ENCODE assay signal across 22 mouse cellular contexts in genomic region chr2:132005445-132005844, GRCm38 (mm10). TPM values are rescaled to one million over a fixed set of nuclear protein-coding genes. Genes with fewer than 3 reads are reported as not detected.
DNase-seq lines count a peak whose midpoint lies in the region; ATAC-seq lines count a peak whose summit lies in the region.
"Had no signal": no experiment of that assay in that cellular context is flagged by ENCODE, and none has a peak within 500 bp of the region (broad histone marks: within the 10 kb centered on the region; RNA-seq: fewer than 3 reads in every experiment).

No protein-coding gene starts in this region.

- no peak overlapping the region for H3K4me3 ChIP-seq in midbrain, embryonic 11.5 days (ENCODE audit: low read depth, low read length)
- H3K4me3 ChIP-seq in midbrain, embryonic 15.5 days: no peak overlapping the region
- H3K4me3 ChIP-seq in embryonic facial prominence, embryonic 15.5 days (replicated peaks): no peak overlapping the region
- H3K4me3 ChIP-seq in hindbrain, embryonic 10.5 days: no peak overlapping the region
- H3K4me3 ChIP-seq: forebrain, embryonic 13.5 days; heart, embryonic 10.5 days; hindbrain, embryonic 15.5 days; intestine, embryonic 15.5 days; liver, embryonic 12.5 days; megakaryocyte, embryonic 14.5 days; neural tube, embryonic 15.5 days had no signal

- no peak overlapping the region for H3K4me2 ChIP-seq in midbrain, embryonic 11.5 days
- no peak overlapping the region for H3K4me2 ChIP-seq in midbrain, embryonic 15.5 days
- H3K4me2 ChIP-seq in embryonic facial prominence, embryonic 15.5 days (replicated peaks): no peak overlapping the region
- H3K4me2 ChIP-seq: forebrain, embryonic 13.5 days; hindbrain, embryonic 15.5 days; intestine, embryonic 15.5 days; liver, embryonic 12.5 days; lung, embryonic 14.5 days; neural tube, embryonic 15.5 days had no signal

- WGBS in midbrain, embryonic 11.5 days: 90% methylated on average over 4 of the region's 4 CpGs
- 91% methylated on average over 4 of the region's 4 CpGs for WGBS in midbrain, embryonic 15.5 days
- 55% methylated on average over 4 of the region's 4 CpGs for WGBS in embryonic facial prominence, embryonic 15.5 days
- 86% methylated on average over 4 of the region's 4 CpGs for WGBS in hindbrain, embryonic 10.5 days

- intact Hi-C loops in heart, postnatal 10 days (cut with DNase I): no loop called here

- H3K36me3 ChIP-seq in midbrain, embryonic 11.5 days (ENCODE audit: control insufficient read depth, insufficient read depth, low read length): peaks cover 16% of the 10 kb centered on the region
- peaks cover 23% of the 10 kb centered on the region; the same call in 1 of the 2 replicates for H3K36me3 ChIP-seq in midbrain, embryonic 15.5 days (replicated peaks)
- H3K36me3 ChIP-seq in embryonic facial prominence, embryonic 15.5 days: no peaks in the 10 kb centered on the region
- H3K36me3 ChIP-seq in hindbrain, embryonic 10.5 days: peaks cover 92% of the 10 kb centered on the region
- H3K36me3 ChIP-seq: heart, embryonic 10.5 days; liver, embryonic 12.5 days had no signal

- no peak for ATAC-seq in midbrain, embryonic 11.5 days (ENCODE audit: low FRiP score)
- ATAC-seq in midbrain, embryonic 15.5 days (replicated peaks): no peak
- ATAC-seq in embryonic facial prominence, embryonic 15.5 days (ENCODE audit: insufficient number of reproducible peaks, low FRiP score, low TSS enrichment, low read depth): no peak
- ATAC-seq: forebrain, embryonic 13.5 days; intestine, embryonic 15.5 days; liver, embryonic 12.5 days; midbrain, embryonic 16.5 days had no signal

- peak; percentile 42 to 59 for DNase-seq in heart, adult 18-20 months
- DNase-seq in heart, postnatal 10 days: no peak
- DNase-seq in midbrain, embryonic 11.5 days (ENCODE audit: low spot score, missing footprints): peak; percentile 59
- DNase-seq in urinary bladder, postnatal 10 days (ENCODE audit: low spot score): no peak
- DNase-seq in hindbrain, embryonic 10.5 days (ENCODE audit: low spot score): no peak
- DNase-seq: adrenal gland, postnatal 14 days; cerebellum, adult 11-12 months; cerebellum, postnatal 14 days; embryo, embryonic 11 days; heart, postnatal 36 days; kidney, adult 9 months; lung, embryonic 14.5 days had no signal

- no peak overlapping the region for H3K9ac ChIP-seq in midbrain, embryonic 11.5 days (ENCODE audit: low read length)
- no peak overlapping the region for H3K9ac ChIP-seq in midbrain, embryonic 15.5 days
- H3K9ac ChIP-seq in embryonic facial prominence, embryonic 15.5 days: no peak overlapping the region
- H3K9ac ChIP-seq: forebrain, embryonic 13.5 days; hindbrain, embryonic 15.5 days; intestine, embryonic 15.5 days; liver, embryonic 12.5 days; lung, embryonic 14.5 days; neural tube, embryonic 15.5 days had no signal

- H3K4me1 ChIP-seq in midbrain, embryonic 11.5 days (ENCODE audit: control insufficient read depth, insufficient read depth, low read length): no peaks in the 10 kb centered on the region
- H3K4me1 ChIP-seq in midbrain, embryonic 15.5 days: no peaks in the 10 kb centered on the region
- H3K4me1 ChIP-seq in embryonic facial prominence, embryonic 15.5 days: peaks cover 34% of the 10 kb centered on the region
- peaks cover 8% of the 10 kb centered on the region for H3K4me1 ChIP-seq in hindbrain, embryonic 10.5 days (replicated peaks)
- H3K4me1 ChIP-seq: forebrain, embryonic 13.5 days; hindbrain, embryonic 15.5 days; neural tube, embryonic 15.5 days had no signal

- no peaks in the 10 kb centered on the region for H3K27me3 ChIP-seq in midbrain, embryonic 11.5 days (ENCODE audit: control insufficient read depth, insufficient read depth, low read length)
- no peaks in the 10 kb centered on the region for H3K27me3 ChIP-seq in midbrain, embryonic 15.5 days (replicated peaks)
- H3K27me3 ChIP-seq in embryonic facial prominence, embryonic 15.5 days: no peaks in the 10 kb centered on the region
- H3K27me3 ChIP-seq in hindbrain, embryonic 10.5 days (ENCODE audit: insufficient read depth, poor library complexity, severe bottlenecking): no peaks in the 10 kb centered on the region
- H3K27me3 ChIP-seq: forebrain, embryonic 13.5 days; hindbrain, embryonic 15.5 days; intestine, embryonic 15.5 days; liver, embryonic 12.5 days; neural tube, embryonic 15.5 days had no signal

- no peak overlapping the region for H3K27ac ChIP-seq in midbrain, embryonic 11.5 days (ENCODE audit: low read depth, low read length)
- no peak overlapping the region for H3K27ac ChIP-seq in midbrain, embryonic 15.5 days
- H3K27ac ChIP-seq in embryonic facial prominence, embryonic 15.5 days (replicated peaks): peak overlapping the region; percentile 81
- no peak overlapping the region for H3K27ac ChIP-seq in hindbrain, embryonic 10.5 days
- H3K27ac ChIP-seq: forebrain, embryonic 13.5 days; hindbrain, embryonic 15.5 days; intestine, embryonic 15.5 days; liver, embryonic 12.5 days had no signal

- H3K9me3 ChIP-seq in midbrain, embryonic 11.5 days (ENCODE audit: control insufficient read depth, low read length): no peaks in the 10 kb centered on the region
- no peaks in the 10 kb centered on the region for H3K9me3 ChIP-seq in midbrain, embryonic 15.5 days
- no peaks in the 10 kb centered on the region for H3K9me3 ChIP-seq in embryonic facial prominence, embryonic 15.5 days (replicated peaks)
- no peaks in the 10 kb centered on the region for H3K9me3 ChIP-seq in hindbrain, embryonic 10.5 days
- H3K9me3 ChIP-seq: forebrain, embryonic 13.5 days; heart, embryonic 10.5 days; hindbrain, embryonic 15.5 days; intestine, embryonic 15.5 days; liver, embryonic 12.5 days; megakaryocyte, embryonic 14.5 days; neural tube, embryonic 15.5 days had no signal

RNA-seq across cellular contexts. Expression of gene Rassf2, which starts 24.6 kb away (rescaled TPM):
- total RNA-seq in heart, adult 18-20 months (2021): 10 to 100 TPM in 1 of 2 experiments, 1 to 10 TPM in 1; 7.7 to 11.7 TPM
- total RNA-seq in heart, postnatal 10 days (2021): 10 to 100 TPM; 16.2 TPM
- polyA plus RNA-seq in midbrain, embryonic 11.5 days (2014; fragmentation: Nextera tagmentation; extraction: Ambion mirVana): 32.3 and 33.2 TPM in 2 replicates
- 27.7 and 29.4 TPM in 2 replicates for polyA plus RNA-seq in midbrain, embryonic 15.5 days (2015; fragmentation: Nextera tagmentation; extraction: Ambion mirVana)
- 14.8 and 17.0 TPM in 2 replicates for polyA plus RNA-seq in embryonic facial prominence, embryonic 15.5 days (2015; fragmentation: Nextera tagmentation; extraction: Ambion mirVana)
- 28.6 and 33.5 TPM in 2 replicates for polyA plus RNA-seq in hindbrain, embryonic 10.5 days (2016; fragmentation: Nextera tagmentation; extraction: Ambion mirVana)

RNA-seq across cellular contexts. Expression of gene Prnd, which starts 54.8 kb away (rescaled TPM):
- total RNA-seq in heart, adult 18-20 months (2021): 1 to 10 TPM in 1 of 2 experiments, not detected in 1; 1.7 TPM
- 10 to 100 TPM; 16.1 to 26.7 TPM for total RNA-seq in heart, postnatal 10 days (2021)
- 5.3 and 6.9 TPM in 2 replicates for polyA plus RNA-seq in midbrain, embryonic 11.5 days (2014; fragmentation: Nextera tagmentation; extraction: Ambion mirVana)
- polyA plus RNA-seq in midbrain, embryonic 15.5 days (2015; fragmentation: Nextera tagmentation; extraction: Ambion mirVana): 10.3 and 12.6 TPM in 2 replicates
- 48.0 and 50.5 TPM in 2 replicates for polyA plus RNA-seq in embryonic facial prominence, embryonic 15.5 days (2015; fragmentation: Nextera tagmentation; extraction: Ambion mirVana)
- polyA plus RNA-seq in hindbrain, embryonic 10.5 days (2016; fragmentation: Nextera tagmentation; extraction: Ambion mirVana): 4.1 and 5.5 TPM in 2 replicates

Comparison
In these comparisons a context has a peak if more than half of its experiments do, and no peak if none do; other contexts are left out.
1. DNase-seq: peak in heart, adult 18-20 months (2 of 2) and midbrain, embryonic 11.5 days (single experiment); none in heart, postnatal 10 days (0 of 2), urinary bladder, postnatal 10 days (single experiment) and hindbrain, embryonic 10.5 days (single experiment).